Mouse (Mus musculus): ENCODE measurements at regions not wholly inside any gene's neighbourhood (a gene's known extent, or its start where the extent isn't known, plus 50 kb on each side); places are given as distances from the start of the nearest gene placed in this dataset.
A peak's percentile ranks its signal among the peaks of the same experiment; 100 is the strongest.

DNA sequence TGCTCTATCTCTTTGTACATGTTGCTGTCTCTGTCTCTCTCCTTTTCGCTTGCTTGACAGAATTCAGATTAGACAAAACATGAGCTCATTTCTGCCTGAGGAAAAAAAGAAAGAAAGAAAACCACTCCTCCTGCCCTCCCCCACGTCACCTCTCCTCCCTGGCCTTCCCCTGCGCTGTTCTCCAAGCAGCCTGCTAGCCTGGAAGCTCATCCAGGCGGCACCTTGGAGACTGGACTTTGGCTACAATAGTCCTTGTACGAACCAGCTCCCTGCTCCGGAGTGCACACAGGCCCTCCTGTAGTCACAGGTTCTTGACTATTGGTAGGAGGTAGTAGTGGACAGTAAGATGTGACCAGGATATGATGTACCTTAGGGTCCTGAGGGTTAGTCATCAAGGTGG is 79.4 kb downstream of the Pja1 start:
- Histone ChIP-seq H3K9ac (replicated peaks) (no peak overlapping the region), H3K4me1 (replicated peaks) (peaks cover 46% of the 10 kb centered on the region), H3K4me2 (no peak overlapping the region), H3K27ac (peak overlapping the region; percentile 78), H3K27me3 (peaks cover 71% of the 10 kb centered on the region), H3K9me3 (no peaks in the 10 kb centered on the region), H3K36me3 (no peaks in the 10 kb centered on the region), H3K4me3 (replicated peaks) (no peak overlapping the region)
- ATAC-seq (ENCODE audit: insufficient number of reproducible peaks, insufficient read depth, low FRiP score, low TSS enrichment, low read depth) = no peak
- WGBS = 62% methylated on average over 6 of the region's 6 CpGs

DNA sequence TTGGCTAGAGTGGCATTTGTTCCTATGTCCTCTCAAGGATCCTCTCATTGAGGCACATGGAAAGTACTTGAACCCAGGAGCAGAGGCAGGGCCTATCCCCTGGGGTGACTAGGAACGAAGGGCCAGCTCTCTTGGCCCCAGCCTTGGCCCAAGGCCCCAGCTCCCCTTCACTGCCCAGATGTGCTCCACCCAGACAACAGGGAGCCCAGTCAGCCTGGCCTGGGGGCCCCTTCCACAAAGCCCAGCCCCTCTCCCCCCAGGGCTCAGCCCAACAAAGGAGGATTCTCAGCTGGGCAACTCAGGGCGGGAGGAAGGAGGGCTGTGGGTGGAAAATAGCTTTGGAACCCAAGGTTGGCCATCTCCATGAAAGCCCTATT is 80.6 kb downstream of the Pja1 start:
- ATAC-seq (ENCODE audit: insufficient number of reproducible peaks, insufficient read depth, low FRiP score, low TSS enrichment, low read depth) = 0 out of 2 replicates have a peak, but pooled peaks have one; percentile 7
- Histone ChIP-seq H3K36me3 (no peaks in the 10 kb centered on the region), H3K9me3 (no peaks in the 10 kb centered on the region), H3K27ac (peak overlapping the region; percentile 78), H3K9ac (replicated peaks) (0 out of 2 replicates have a peak overlapping the region, but pooled peaks have one; percentile 4), H3K4me1 (replicated peaks) (peaks cover 37% of the 10 kb centered on the region), H3K27me3 (peaks cover 69% of the 10 kb centered on the region), H3K4me3 (replicated peaks) (no peak overlapping the region), H3K4me2 (no peak overlapping the region)
- WGBS = 51% methylated on average over 2 of the region's 2 CpGs

DNA sequence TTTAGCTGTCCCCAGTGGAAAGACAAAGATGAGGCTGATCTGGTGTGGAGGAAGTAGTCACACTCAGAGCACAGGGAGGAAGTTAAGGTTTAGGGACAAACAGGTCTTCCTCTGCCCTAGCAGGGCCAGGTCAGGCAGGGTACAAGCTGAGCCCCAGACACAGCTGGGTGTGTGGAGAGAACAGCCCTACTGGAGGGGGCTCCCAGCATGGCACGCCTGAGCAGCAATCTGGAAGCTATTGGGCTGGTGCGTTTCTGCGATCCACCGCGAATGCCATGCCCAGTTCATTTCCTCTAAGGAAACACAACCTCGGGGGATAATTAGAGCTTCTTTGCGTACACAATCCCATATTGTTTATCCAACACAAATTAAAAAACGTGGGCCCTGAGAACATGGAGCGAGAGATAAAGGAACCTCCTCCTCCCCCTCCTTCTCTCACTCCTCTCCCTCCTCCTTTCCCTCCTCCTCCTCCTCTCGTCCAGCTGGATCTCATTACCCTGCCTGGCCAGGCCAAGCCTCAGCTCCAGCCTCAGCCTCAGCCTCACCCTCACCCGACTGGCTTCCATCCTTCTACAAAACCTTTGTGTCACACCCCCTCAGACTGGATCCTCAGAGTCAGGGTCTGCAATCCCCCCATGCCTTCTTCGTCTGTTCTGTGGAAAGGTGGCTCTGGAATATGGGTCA is 81.2 kb downstream of the Pja1 start:
- peak overlapping the region; percentile 78 for H3K27ac ChIP-seq
- H3K4me2 ChIP-seq = no peak overlapping the region
- H3K36me3 ChIP-seq = no peaks in the 10 kb centered on the region
- no peaks in the 10 kb centered on the region for H3K9me3 ChIP-seq
- peaks cover 70% of the 10 kb centered on the region for H3K27me3 ChIP-seq
- H3K4me3 ChIP-seq (replicated peaks) = no peak overlapping the region
- peak; percentile 66; the same call in 1 of the 2 replicates for ATAC-seq (ENCODE audit: insufficient number of reproducible peaks, insufficient read depth, low FRiP score, low TSS enrichment, low read depth)
- peaks cover 37% of the 10 kb centered on the region for H3K4me1 ChIP-seq (replicated peaks)
- WGBS = 18% methylated on average over 12 of the region's 12 CpGs
- no peak overlapping the region for H3K9ac ChIP-seq (replicated peaks)

DNA sequence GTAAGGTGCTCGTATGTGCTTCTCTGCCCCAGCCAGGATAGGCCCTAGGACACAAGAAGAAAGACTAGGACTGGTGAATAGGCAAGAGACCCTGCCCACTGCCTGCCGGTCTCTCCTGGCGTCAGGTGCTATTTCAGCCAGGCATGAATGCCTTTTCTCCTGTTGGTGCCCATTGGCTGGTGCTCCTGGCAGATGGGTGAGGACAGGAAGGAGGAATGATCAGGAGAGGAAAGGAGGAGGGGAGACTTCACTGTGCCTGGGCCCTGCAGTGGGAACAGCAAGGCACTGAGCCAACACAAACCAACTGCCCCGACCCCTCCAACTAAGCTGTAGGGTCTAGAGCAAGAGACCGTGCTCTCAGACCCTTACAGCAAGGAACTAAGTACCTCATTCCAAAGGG is 100.4 kb downstream of the Pja1 start:
- Histone ChIP-seq H3K9ac (replicated peaks) (no peak overlapping the region), H3K4me2 (no peak overlapping the region), H3K4me1 (replicated peaks) (no peaks in the 10 kb centered on the region), H3K27ac (no peak overlapping the region), H3K27me3 (peaks cover 82% of the 10 kb centered on the region), H3K36me3 (no peaks in the 10 kb centered on the region), H3K9me3 (no peaks in the 10 kb centered on the region), H3K4me3 (replicated peaks) (no peak overlapping the region)
- 82% methylated on average over 5 of the region's 5 CpGs for whole genome bisulfite sequencing
- ATAC-seq (ENCODE audit: insufficient number of reproducible peaks, insufficient read depth, low FRiP score, low TSS enrichment, low read depth) = no peak

DNA sequence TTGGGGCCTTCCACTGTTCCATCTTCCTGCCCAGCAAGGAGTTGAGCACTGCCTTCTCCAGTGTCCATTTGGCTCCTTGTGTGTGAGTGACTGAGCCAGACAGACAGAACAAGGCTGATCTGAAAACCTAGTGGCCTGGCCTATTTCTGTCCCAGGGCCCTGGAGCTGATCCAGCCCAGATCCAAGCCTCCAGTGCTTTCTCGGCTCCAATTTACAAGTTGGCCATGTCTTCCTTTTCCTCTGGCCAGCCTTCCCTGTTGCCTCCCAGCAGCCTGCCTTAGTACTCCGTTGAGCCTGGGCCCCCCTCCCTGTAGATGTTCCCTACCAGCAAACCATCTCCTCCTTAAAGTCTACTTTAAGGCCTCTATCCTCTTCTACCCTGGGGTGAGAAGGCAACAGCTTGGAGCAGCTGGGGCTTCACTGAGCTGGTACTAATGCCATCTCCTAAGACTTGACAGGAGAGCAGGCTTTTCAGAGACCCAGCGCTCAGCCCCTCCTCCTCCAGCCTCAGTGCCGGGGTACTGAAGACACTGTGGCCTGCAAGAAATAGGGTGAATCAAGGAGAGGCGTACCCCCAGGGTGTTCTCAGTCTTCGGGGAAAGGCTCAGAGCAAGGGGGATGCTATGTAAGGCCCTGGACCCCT is 101.7 kb downstream of the Pja1 start:
- no peak for ATAC-seq (ENCODE audit: insufficient number of reproducible peaks, insufficient read depth, low FRiP score, low TSS enrichment, low read depth)
- H3K9me3 ChIP-seq = no peaks in the 10 kb centered on the region
- H3K36me3 ChIP-seq = no peaks in the 10 kb centered on the region
- no peak overlapping the region for H3K9ac ChIP-seq (replicated peaks)
- WGBS = 83% methylated on average over 6 of the region's 6 CpGs
- no peak overlapping the region for H3K4me2 ChIP-seq
- no peak overlapping the region for H3K4me3 ChIP-seq (replicated peaks)
- peaks cover 84% of the 10 kb centered on the region for H3K27me3 ChIP-seq
- H3K27ac ChIP-seq = no peak overlapping the region
- no peaks in the 10 kb centered on the region for H3K4me1 ChIP-seq (replicated peaks)

DNA sequence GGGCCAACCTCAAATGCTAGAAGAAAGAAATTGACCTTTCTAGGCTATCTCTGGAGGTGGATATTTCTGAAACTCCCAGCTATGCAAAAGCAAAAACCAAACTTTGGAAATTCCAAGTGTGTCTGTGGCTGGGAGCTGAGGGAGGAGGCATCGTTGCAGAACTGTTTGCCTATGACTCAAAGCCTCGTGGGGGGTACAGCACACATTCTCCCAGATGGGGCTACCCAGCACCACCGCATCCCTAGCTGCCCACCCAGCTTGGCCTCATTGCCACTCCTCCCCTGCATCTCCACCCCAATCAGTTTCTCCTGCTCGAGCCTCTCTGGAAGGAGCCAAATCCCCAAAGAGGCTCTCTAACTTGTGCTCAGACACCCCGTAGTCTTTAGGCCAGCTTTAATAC is 107.0 kb downstream of the Pja1 start:
- H3K9ac ChIP-seq (replicated peaks) = no peak overlapping the region
- H3K4me1 ChIP-seq (replicated peaks) = peaks cover under 1% of the 10 kb centered on the region; the same call in 1 of the 2 replicates
- H3K4me2 ChIP-seq = no peak overlapping the region
- no peaks in the 10 kb centered on the region for H3K9me3 ChIP-seq
- no peak for ATAC-seq (ENCODE audit: insufficient number of reproducible peaks, insufficient read depth, low FRiP score, low TSS enrichment, low read depth)
- 72% methylated on average over 5 of the region's 5 CpGs for WGBS
- H3K27me3 ChIP-seq = peaks cover 89% of the 10 kb centered on the region
- H3K36me3 ChIP-seq = no peaks in the 10 kb centered on the region
- H3K27ac ChIP-seq = no peak overlapping the region
- no peak overlapping the region for H3K4me3 ChIP-seq (replicated peaks)

DNA sequence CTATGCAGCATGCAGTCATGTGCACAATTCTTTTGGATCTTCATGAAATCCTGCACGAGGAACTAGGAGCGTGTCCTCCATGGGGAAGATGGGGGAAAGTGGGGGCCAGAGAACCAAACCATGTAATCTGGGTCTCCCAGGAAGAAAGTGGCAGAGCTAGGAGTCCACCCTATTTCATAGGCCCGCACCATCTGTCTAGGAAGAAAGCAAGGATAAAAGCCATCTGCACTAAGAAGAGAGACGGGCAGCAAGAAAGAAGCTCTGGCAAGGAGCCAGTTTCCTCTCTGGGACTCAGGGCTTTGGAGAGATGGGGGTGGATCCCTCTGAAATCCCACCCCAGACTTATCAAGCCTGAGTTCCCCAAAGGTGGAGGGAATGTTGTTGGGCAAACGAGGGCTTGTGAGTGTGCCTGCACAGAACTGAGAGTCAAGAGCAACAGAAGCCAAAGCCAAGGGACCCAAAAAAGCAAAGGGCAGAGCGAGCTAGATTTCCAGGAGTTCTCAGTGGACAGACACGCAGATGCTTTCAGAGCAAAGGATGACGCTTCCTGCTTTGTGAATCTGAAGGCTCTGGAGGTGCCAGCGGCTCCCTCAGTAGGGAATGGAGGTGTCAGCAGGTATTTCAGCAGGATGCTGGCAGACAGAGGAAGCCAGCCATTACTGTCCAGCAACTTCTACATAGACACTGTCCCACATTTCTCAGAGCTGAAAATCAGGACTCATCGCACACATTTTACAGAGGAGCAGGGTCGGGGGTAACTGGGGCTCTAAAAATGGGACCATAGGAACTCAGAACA is 110.8 kb downstream of the Pja1 start:
- Histone ChIP-seq H3K36me3 (no peaks in the 10 kb centered on the region), H3K27me3 (peaks cover 87% of the 10 kb centered on the region), H3K9ac (replicated peaks) (no peak overlapping the region), H3K4me2 (no peak overlapping the region), H3K27ac (no peak overlapping the region), H3K4me3 (replicated peaks) (no peak overlapping the region), H3K9me3 (no peaks in the 10 kb centered on the region), H3K4me1 (replicated peaks) (peaks cover 4% of the 10 kb centered on the region; the same call in 1 of the 2 replicates)
- ATAC-seq (ENCODE audit: insufficient number of reproducible peaks, insufficient read depth, low FRiP score, low TSS enrichment, low read depth) = no peak
- WGBS = 73% methylated on average over 11 of the region's 11 CpGs

DNA sequence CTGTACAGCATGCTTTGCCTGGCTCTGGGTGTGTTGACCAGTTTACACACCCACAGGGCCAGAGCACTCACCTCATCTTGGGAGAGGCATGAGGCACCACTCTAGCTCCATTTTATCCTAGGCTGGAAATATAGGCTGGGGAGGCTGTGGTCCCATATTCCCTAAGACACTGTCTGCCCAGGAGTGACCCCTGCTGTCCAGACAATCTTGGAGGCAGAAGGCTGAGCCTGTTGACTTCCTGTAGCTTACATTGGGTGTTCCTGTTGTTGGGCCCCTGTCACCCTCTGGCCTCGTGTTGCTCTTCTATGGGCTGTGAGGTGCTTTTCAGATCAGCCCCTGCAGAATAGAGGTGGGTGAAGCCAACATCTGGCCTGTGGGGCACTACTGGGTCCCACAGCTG is 112.3 kb downstream of the Pja1 start:
- Histone ChIP-seq H3K4me1 (replicated peaks) (peaks cover 4% of the 10 kb centered on the region; the same call in 1 of the 2 replicates), H3K9ac (replicated peaks) (no peak overlapping the region), H3K27me3 (peaks cover 86% of the 10 kb centered on the region), H3K27ac (no peak overlapping the region), H3K36me3 (no peaks in the 10 kb centered on the region), H3K4me2 (no peak overlapping the region), H3K9me3 (no peaks in the 10 kb centered on the region), H3K4me3 (replicated peaks) (no peak overlapping the region)
- ATAC-seq (ENCODE audit: insufficient number of reproducible peaks, insufficient read depth, low FRiP score, low TSS enrichment, low read depth) = no peak
- 7% methylated on average over 1 of the region's 1 CpGs for WGBS

DNA sequence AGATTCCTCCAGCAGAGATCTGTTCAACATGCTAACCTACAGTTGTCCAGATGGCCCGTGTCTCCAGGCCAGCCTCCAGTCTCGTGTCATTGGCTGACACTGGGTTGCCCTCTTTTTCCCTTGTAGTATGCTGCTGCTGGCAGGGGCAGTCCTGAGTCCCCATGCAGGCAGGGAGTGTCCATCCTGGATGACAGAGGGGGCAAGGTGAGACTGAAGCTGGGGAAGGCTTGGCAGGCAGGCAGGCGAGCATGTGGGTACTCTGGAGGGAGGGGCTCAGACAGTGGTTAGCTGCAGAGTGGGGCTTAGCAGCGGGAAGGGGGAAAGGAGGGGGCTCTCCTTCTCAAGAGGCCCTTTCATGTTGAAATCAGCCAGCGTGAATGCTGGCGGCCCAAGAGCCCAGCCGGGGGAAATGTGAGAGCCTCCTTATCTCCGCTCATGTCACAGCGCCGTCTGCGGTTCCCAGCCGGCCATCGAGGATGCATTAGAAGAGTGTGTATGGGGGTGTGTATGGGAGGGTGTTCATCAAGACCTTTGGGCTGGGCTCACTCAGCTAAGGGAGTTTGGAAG is 112.9 kb downstream of the Pja1 start:
- Histone ChIP-seq H3K27ac (no peak overlapping the region), H3K4me3 (replicated peaks) (no peak overlapping the region), H3K36me3 (no peaks in the 10 kb centered on the region), H3K27me3 (peaks cover 85% of the 10 kb centered on the region), H3K9me3 (no peaks in the 10 kb centered on the region), H3K4me2 (no peak overlapping the region; the same call in 1 of the 2 replicates), H3K4me1 (replicated peaks) (peaks cover 4% of the 10 kb centered on the region; the same call in 1 of the 2 replicates), H3K9ac (replicated peaks) (no peak overlapping the region)
- peak; percentile 42; the same call in 1 of the 2 replicates for ATAC-seq (ENCODE audit: insufficient number of reproducible peaks, insufficient read depth, low FRiP score, low TSS enrichment, low read depth)
- WGBS = 30% methylated on average over 13 of the region's 13 CpGs

DNA sequence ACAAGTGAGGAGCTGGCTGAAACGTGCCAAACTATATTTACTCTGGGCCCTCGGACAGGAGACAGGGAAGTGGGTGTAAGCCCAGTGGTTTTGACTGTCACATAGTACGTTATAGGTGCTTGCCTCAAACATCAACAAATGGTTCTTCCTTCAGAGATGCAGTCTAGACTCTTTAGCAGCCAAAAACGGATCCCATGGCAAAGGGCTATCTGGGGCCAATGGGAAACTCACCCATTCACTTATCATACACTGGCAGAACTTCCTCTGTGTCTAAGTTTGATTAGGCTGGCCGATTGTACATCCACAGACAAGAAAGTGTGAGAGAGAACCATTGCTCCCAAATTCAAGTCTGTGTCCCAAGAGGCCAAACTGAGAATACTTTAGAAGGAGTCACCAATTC is 115.9 kb downstream of the Pja1 start:
- H3K4me3 ChIP-seq (replicated peaks) = no peak overlapping the region
- no peak overlapping the region for H3K27ac ChIP-seq
- no peak overlapping the region for H3K9ac ChIP-seq (replicated peaks)
- 74% methylated on average over 5 of the region's 5 CpGs for WGBS
- H3K4me1 ChIP-seq (replicated peaks) = peaks cover 4% of the 10 kb centered on the region; the same call in 1 of the 2 replicates
- H3K9me3 ChIP-seq = no peaks in the 10 kb centered on the region
- H3K4me2 ChIP-seq = no peak overlapping the region
- peaks cover 84% of the 10 kb centered on the region for H3K27me3 ChIP-seq
- H3K36me3 ChIP-seq = no peaks in the 10 kb centered on the region
- no peak for ATAC-seq (ENCODE audit: insufficient number of reproducible peaks, insufficient read depth, low FRiP score, low TSS enrichment, low read depth)

DNA sequence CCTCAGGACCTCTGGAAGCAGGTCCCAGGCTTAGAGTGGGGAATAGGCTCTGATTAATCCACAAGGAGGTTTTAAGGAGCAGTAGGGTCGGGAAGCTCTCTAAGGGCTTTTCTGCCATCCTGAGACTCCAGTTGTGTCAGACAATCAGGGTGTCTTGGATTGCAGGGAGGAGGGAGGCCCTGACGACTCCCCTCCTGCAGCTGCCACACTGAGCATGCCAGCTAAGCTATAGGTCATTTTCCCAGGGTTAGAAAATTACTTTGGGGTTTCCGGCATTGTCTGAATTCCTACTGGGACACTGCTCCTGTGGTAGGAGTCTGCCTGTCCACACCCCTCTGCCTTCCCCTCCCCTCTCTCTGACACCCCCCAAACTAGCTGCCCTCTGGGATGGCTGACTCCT is 120.8 kb downstream of the Pja1 start:
- 48% methylated on average over 3 of the region's 3 CpGs for WGBS
- Histone ChIP-seq H3K36me3 (no peaks in the 10 kb centered on the region), H3K9me3 (no peaks in the 10 kb centered on the region), H3K27ac (no peak overlapping the region), H3K9ac (replicated peaks) (no peak overlapping the region), H3K4me3 (replicated peaks) (no peak overlapping the region), H3K27me3 (peaks cover 63% of the 10 kb centered on the region), H3K4me1 (replicated peaks) (no peaks in the 10 kb centered on the region), H3K4me2 (no peak overlapping the region)
- no peak for ATAC-seq (ENCODE audit: insufficient number of reproducible peaks, insufficient read depth, low FRiP score, low TSS enrichment, low read depth)
